Mouse (Mus musculus) heart, adult 9 months (tissue): ENCODE results near the gene Lair1.
A peak's percentile ranks its signal among the peaks of the same experiment; 100 is the strongest.
"Not testable (repeated sequence)": the region's sequence is repeated elsewhere in the genome, so short reads cannot be mapped to it uniquely, and the experiment has no call there.

Experiments used
- DNase-seq, 2 experiments: peaks; one replicate each; pipeline ENCODE4 v3.0.0; 2022; ENCODE audit warnings: low spot score in 2 of 2

Gene Lair1

DNA sequence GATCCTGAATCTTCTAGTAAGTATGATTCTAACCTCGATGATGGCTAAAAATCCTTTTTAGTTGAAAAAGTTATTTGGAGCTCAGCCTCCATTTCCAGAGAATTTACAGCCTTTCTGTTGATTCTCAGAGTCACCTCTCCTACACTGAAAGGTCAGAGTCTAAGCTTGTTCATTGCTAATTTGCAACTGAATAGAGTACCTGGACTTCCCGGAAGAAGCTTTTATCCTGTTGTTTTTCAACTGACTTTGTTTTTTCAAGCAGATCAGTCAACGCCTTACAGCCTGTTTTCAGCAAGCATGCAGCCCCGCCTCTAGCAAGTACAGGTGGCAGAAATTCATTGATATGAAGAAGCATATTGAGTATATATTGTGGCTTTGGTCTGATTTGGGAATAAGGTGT, 59.0 kb downstream of the Lair1 start:
- DNase-seq: not testable (repeated sequence)

DNA sequence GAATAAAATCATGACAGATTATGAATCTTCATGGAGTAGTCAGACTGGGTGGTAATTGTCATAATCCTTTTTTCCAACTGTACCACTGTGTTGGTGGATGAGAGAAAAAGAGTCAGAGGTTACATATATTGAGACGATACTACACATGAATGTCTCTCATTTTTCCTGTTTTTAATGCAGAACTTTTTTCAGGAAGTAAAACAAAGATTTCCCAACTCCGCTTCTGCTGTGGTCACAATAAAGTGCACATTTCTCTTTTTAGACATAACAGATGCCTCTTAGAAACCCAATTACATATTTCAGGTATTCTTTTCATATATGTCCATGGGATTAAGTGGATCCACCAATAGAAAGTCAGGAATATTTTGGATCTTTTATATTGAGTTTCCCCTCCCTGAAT, 101.0 kb downstream of the Lair1 start:
- no peak for DNase-seq

DNA sequence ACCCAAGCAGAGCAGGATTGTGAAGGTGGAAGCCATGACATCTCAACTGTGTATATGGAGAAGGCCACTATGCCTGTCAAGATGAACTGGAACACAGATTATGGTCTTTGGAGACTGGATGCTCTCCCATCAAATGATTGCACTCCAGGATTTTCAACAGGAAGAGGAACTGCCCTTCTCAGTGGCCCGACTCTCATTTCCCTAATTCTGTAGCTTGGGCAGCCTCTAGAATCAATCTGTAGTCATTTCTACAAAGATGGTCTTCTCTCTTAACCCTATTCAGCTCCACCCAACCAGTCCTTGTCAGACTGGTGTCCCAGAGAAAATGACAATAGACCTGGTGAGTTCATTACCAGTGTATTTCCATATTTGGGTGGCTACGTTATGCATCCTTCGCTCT, 105.6 kb downstream of the Lair1 start:
- peak in 1 of 2 experiments; percentile 1 for DNase-seq
